Mouse (Mus musculus) R1 (cell line): ENCODE measurements around the gene A230050P20Rik.

ENCODE experiments used
- DNase-seq: peaks from one replicate; pipeline ENCODE4 v3.0.0-alpha.2; 2018; ENCODE audit warnings: low read depth, low spot score

The A230050P20Rik gene

GRCm38 (mm10) chr9:20873521-20873920 lies 5.1 kb downstream of the A230050P20Rik start:
- DNase-seq: no peak

- peak; percentile 80 for DNase-seq
Measured at GRCm38 (mm10) chr9:20875021-20875790, 6.8 kb downstream of the A230050P20Rik start.

- no peak for DNase-seq
Measured at GRCm38 (mm10) chr9:20876318-20877117, 8.1 kb downstream of the A230050P20Rik start.

- DNase-seq: no peak
Measured at GRCm38 (mm10) chr9:20877118-20878040, 8.9 kb downstream of the A230050P20Rik start.

GRCm38 (mm10) chr9:20878041-20878709 lies 9.7 kb downstream of the A230050P20Rik start:
- DNase-seq: peak; percentile 98

- DNase-seq: no peak
Measured at GRCm38 (mm10) chr9:20878710-20879065, 10.2 kb downstream of the A230050P20Rik start.

GRCm38 (mm10) chr9:20879097-20879792 lies 10.8 kb downstream of the A230050P20Rik start, which contains the start of gene Angptl6:
Gene Angptl6, minus strand, starts transcription at chr9:20879727.
- DNase-seq: no peak

- no peak for DNase-seq
Measured at GRCm38 (mm10) chr9:20886563-20886962, 18.1 kb downstream of the A230050P20Rik start.

- peak; percentile 56 for DNase-seq
Measured at GRCm38 (mm10) chr9:20887191-20887590, 18.7 kb downstream of the A230050P20Rik start.

GRCm38 (mm10) chr9:20887704-20888385 lies 19.4 kb downstream of the A230050P20Rik start, which contains the start of gene Ppan:
Gene Ppan, plus strand, starts transcription at chr9:20888175.
- peak; percentile 98 for DNase-seq

GRCm38 (mm10) chr9:20888386-20888765 lies 19.9 kb downstream of the A230050P20Rik start:
- no peak for DNase-seq

- DNase-seq: no peak
Measured at GRCm38 (mm10) chr9:20889185-20890141, 21.0 kb downstream of the A230050P20Rik start.

GRCm38 (mm10) chr9:20890411-20890810 lies 22.0 kb downstream of the A230050P20Rik start:
- no peak for DNase-seq

GRCm38 (mm10) chr9:20891339-20892103 lies 23.1 kb downstream of the A230050P20Rik start:
- DNase-seq: no peak

GRCm38 (mm10) chr9:20892104-20892653 lies 23.7 kb downstream of the A230050P20Rik start:
- DNase-seq: peak; percentile 65

- DNase-seq: no peak
Measured at GRCm38 (mm10) chr9:20893069-20893468, 24.6 kb downstream of the A230050P20Rik start.

GRCm38 (mm10) chr9:20893590-20894343 lies 25.3 kb downstream of the A230050P20Rik start:
- no peak for DNase-seq
